In the genomic region with DNA sequence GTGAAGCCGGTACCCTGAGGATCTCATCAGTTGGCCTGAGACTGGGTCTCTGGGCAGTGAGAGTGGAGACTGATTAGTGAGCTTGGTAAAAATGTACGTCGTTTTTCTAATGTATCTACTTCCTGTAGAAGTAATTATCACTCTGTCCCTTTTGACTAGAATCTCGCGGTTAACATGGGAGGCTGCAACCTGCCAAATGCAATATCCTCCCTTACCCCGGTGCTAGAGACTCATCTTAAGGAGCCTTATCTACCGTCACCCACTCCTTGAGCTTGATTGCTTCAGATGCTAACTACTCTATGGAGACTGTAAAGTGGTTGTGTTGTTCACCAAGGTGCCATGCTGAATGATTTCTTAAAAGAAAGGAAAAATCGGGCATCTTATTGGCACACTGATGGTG, we compare ENCODE assay signal across 9 mouse cellular contexts. TPM values are rescaled to one million over a fixed set of nuclear protein-coding genes. Genes with fewer than 3 reads are reported as not detected.
DNase-seq lines count a peak whose midpoint lies in the region; ATAC-seq and TF ChIP-seq lines count a peak whose summit lies in the region.
"Had no signal": no experiment of that assay in that cellular context is flagged by ENCODE, and none has a peak within 500 bp of the region (broad histone marks: within the 10 kb centered on the region; RNA-seq: fewer than 3 reads in every experiment).

No protein-coding gene starts in this region.

- intact Hi-C loops in left cerebral cortex, adult 2 months (cut with DNase I): no loop called here

- peaks cover 47% of the 10 kb centered on the region for H3K27me3 ChIP-seq in embryonic facial prominence, embryonic 10.5 days (replicated peaks; ENCODE audit: low read depth, poor library complexity, severe bottlenecking)
- no peaks in the 10 kb centered on the region for H3K27me3 ChIP-seq in intestine, embryonic 15.5 days (replicated peaks)
- H3K27me3 ChIP-seq in neural tube, embryonic 12.5 days (replicated peaks): 0 out of 2 replicates have a peak, but pooled peaks cover 4% of the 10 kb centered on the region

- 38% methylated on average over 8 of the region's 8 CpGs for WGBS in embryonic facial prominence, embryonic 10.5 days
- 51% methylated on average over 8 of the region's 8 CpGs for WGBS in intestine, embryonic 15.5 days
- 55% methylated on average over 8 of the region's 8 CpGs for WGBS in neural tube, embryonic 12.5 days

- ATAC-seq in intestine, embryonic 15.5 days: no peak
- ATAC-seq in neural tube, embryonic 12.5 days (ENCODE audit: low FRiP score, low read depth): no peak

- peak overlapping the region; percentile 96 for H3K4me2 ChIP-seq in intestine, embryonic 15.5 days (replicated peaks)
- H3K4me2 ChIP-seq in neural tube, embryonic 12.5 days (replicated peaks): peak overlapping the region; percentile 100

- H3K9me3 ChIP-seq in embryonic facial prominence, embryonic 10.5 days: no peaks in the 10 kb centered on the region
- H3K9me3 ChIP-seq in intestine, embryonic 15.5 days: no peaks in the 10 kb centered on the region
- no peaks in the 10 kb centered on the region for H3K9me3 ChIP-seq in neural tube, embryonic 12.5 days

- no peaks in the 10 kb centered on the region for H3K36me3 ChIP-seq in embryonic facial prominence, embryonic 10.5 days (replicated peaks)
- H3K36me3 ChIP-seq in intestine, embryonic 15.5 days: no peaks in the 10 kb centered on the region
- no peaks in the 10 kb centered on the region for H3K36me3 ChIP-seq in neural tube, embryonic 12.5 days

- no peak overlapping the region; the same call in 1 of the 2 replicates for H3K27ac ChIP-seq in left cerebral cortex, adult 2 months
- no peak overlapping the region for H3K27ac ChIP-seq in embryonic facial prominence, embryonic 10.5 days (replicated peaks)
- no peak overlapping the region for H3K27ac ChIP-seq in intestine, embryonic 15.5 days
- H3K27ac ChIP-seq in neural tube, embryonic 12.5 days: no peak overlapping the region
- H3K27ac ChIP-seq: macrophage had no signal

- no peak overlapping the region for H3K9ac ChIP-seq in intestine, embryonic 15.5 days
- H3K9ac ChIP-seq in neural tube, embryonic 12.5 days: no peak overlapping the region

- H3K4me1 ChIP-seq in embryonic facial prominence, embryonic 10.5 days: peaks cover 26% of the 10 kb centered on the region
- peaks cover 8% of the 10 kb centered on the region; the same call in 1 of the 2 replicates for H3K4me1 ChIP-seq in intestine, embryonic 15.5 days (replicated peaks)
- H3K4me1 ChIP-seq in neural tube, embryonic 12.5 days: peaks cover 20% of the 10 kb centered on the region; the same call in 1 of the 2 replicates

- TF ChIP-seq CTCF in left cerebral cortex, adult 2 months (IDR thresholded peaks at IDR 0.05): no peak

- DNase-seq in left cerebral cortex, adult 2 months (ENCODE audit: extremely low spot score in 1 of 2, low spot score in 2 of 2): no peak
- DNase-seq in left cerebral cortex, adult 8-10 months (ENCODE audit: low spot score in 2 of 2): no peak
- no peak for DNase-seq in embryonic facial prominence, embryonic 10.5 days (ENCODE audit: low spot score)
- no peak for DNase-seq in adrenal gland, adult 8-10 months
- DNase-seq in left cerebral cortex, adult 18-20 months (ENCODE audit: low spot score in 2 of 2): no peak
- no peak for DNase-seq in adrenal gland, postnatal 36 days

- H3K4me3 ChIP-seq in left cerebral cortex, adult 2 months: peak overlapping the region; percentile 93
- peak overlapping the region; percentile 91; the same call in 1 of the 2 replicates for H3K4me3 ChIP-seq in embryonic facial prominence, embryonic 10.5 days
- peak overlapping the region; percentile 88 for H3K4me3 ChIP-seq in intestine, embryonic 15.5 days (replicated peaks)
- no peak overlapping the region for H3K4me3 ChIP-seq in neural tube, embryonic 12.5 days

RNA-seq across cellular contexts. Expression of gene Apoh, which starts 1.4 kb away (rescaled TPM):
- total RNA-seq in left cerebral cortex, adult 2 months (2021): 1 to 10 TPM in 1 of 2 experiments, under 1 TPM in 1; 0.77 to 1.2 TPM
- 1 to 10 TPM in 1 of 4 experiments, under 1 TPM in 3; 0.41 to 1.3 (median 0.56) TPM for total RNA-seq in left cerebral cortex, adult 8-10 months (2022)
- polyA plus RNA-seq in embryonic facial prominence, embryonic 10.5 days (2016; fragmentation: Nextera tagmentation; extraction: Ambion mirVana): not detected in 2 replicates
- 5.3 and 7.5 TPM in 2 replicates for polyA plus RNA-seq in intestine, embryonic 15.5 days (2015; fragmentation: Nextera tagmentation; extraction: Ambion mirVana)
- 0.51 TPM in 1 of 2 replicates, not detected in the other for polyA plus RNA-seq in neural tube, embryonic 12.5 days (2016; fragmentation: Nextera tagmentation; extraction: Ambion mirVana)
- 1 to 10 TPM in 2 of 4 experiments, under 1 TPM in 1, not detected in 1; 0.31 to 1.5 (median 1.5) TPM for total RNA-seq in adrenal gland, adult 8-10 months (2022)
- 1 to 10 TPM in 1 of 2 experiments, under 1 TPM in 1; 0.74 to 1.1 TPM for total RNA-seq in left cerebral cortex, adult 18-20 months (2021)
- under 1 TPM in 1 of 2 experiments, not detected in 1; 0.86 TPM for total RNA-seq in adrenal gland, postnatal 36 days (2021)
- polyA plus RNA-seq: macrophage had no signal

RNA-seq across cellular contexts. Expression of gene Prkca, which starts 1.9 kb away (rescaled TPM):
- 100 to 1,000 TPM; 186 to 189 TPM for total RNA-seq in left cerebral cortex, adult 2 months (2021)
- 100 to 1,000 TPM; 132 to 162 (median 144) TPM for total RNA-seq in left cerebral cortex, adult 8-10 months (2022)
- polyA plus RNA-seq in embryonic facial prominence, embryonic 10.5 days (2016; fragmentation: Nextera tagmentation; extraction: Ambion mirVana): 3.4 TPM in 2 replicates
- 19.1 and 22.0 TPM in 2 replicates for polyA plus RNA-seq in intestine, embryonic 15.5 days (2015; fragmentation: Nextera tagmentation; extraction: Ambion mirVana)
- 8.1 and 8.5 TPM in 2 replicates for polyA plus RNA-seq in neural tube, embryonic 12.5 days (2016; fragmentation: Nextera tagmentation; extraction: Ambion mirVana)
- 10 to 100 TPM in 3 of 4 experiments, 1 to 10 TPM in 1; 9.0 to 12.0 (median 10.6) TPM for total RNA-seq in adrenal gland, adult 8-10 months (2022)
- total RNA-seq in left cerebral cortex, adult 18-20 months (2021): 100 to 1,000 TPM; 156 to 175 TPM
- 10 to 100 TPM in 1 of 2 experiments, 1 to 10 TPM in 1; 8.0 to 12.7 TPM for total RNA-seq in adrenal gland, postnatal 36 days (2021)

Comparison
In these comparisons a context has a peak if more than half of its experiments do, and no peak if none do; other contexts are left out.
1. RNA of gene Prkca, which starts 1.9 kb away (total RNA-seq): 186 to 189 TPM in left cerebral cortex, adult 2 months, 156 to 175 TPM in left cerebral cortex, adult 18-20 months and 132 to 162 TPM in left cerebral cortex, adult 8-10 months; 8.0 to 12.7 TPM in adrenal gland, postnatal 36 days and 9.0 to 12.0 TPM in adrenal gland, adult 8-10 months; every median in the first group is over 4 times any median in the second.